Mouse (Mus musculus) ovary, postnatal 36 days (tissue): ENCODE results near the gene Wnk2.

ENCODE experiments used
- DNase-seq: peaks from one replicate; pipeline ENCODE4 v3.0.0; 2022; ENCODE audit warnings: low spot score, mixed read lengths

Wnk2 gene

DNA sequence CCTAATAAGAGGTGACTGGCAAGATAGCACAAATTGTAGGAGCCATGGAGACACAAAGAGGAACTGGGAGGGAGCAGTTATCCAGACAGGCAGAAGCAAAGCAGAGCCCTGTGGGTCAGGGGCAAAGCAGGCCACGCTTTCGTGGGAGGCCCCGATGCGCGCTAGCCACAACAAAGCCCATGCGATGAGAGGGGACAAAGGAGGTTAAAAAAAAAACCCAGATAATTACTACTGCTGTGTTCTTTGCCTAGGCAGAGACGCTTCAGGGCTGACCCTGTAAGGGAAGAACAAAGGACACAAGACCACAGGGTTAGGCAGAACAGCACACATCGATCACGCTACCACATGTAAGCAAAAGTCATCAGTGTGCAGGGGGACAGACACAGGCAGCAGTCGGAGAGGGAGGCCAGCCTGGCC lies 103.7 kb downstream of the Wnk2 start:
- DNase-seq = peak; percentile 24

DNA sequence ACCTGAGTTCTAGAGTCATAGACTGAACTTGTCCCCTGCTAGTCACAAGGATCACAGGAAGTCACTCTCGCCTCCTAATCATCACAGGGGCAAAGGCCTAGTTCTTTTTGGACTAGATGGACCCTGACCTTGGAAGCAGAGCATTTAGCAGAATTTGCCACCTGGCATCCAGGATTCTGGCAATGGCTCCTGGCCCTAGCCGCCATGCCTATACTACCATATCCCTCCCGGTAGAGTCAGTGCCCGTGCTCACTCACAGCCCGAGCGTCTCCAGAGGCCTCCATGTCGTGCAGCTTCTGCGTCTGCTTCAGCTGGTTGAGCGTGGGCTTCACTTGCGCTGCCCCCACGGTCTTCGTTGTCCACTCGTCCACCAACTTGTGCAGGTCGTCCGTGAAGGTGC lies 105.4 kb downstream of the Wnk2 start:
- no peak for DNase-seq

- DNase-seq = no peak
Observed at GRCm38 (mm10) chr13:49036928-49037574, 110.8 kb downstream of the Wnk2 start.

- no peak for DNase-seq
Observed at GRCm38 (mm10) chr13:49036436-49036835, 111.4 kb downstream of the Wnk2 start.

DNA sequence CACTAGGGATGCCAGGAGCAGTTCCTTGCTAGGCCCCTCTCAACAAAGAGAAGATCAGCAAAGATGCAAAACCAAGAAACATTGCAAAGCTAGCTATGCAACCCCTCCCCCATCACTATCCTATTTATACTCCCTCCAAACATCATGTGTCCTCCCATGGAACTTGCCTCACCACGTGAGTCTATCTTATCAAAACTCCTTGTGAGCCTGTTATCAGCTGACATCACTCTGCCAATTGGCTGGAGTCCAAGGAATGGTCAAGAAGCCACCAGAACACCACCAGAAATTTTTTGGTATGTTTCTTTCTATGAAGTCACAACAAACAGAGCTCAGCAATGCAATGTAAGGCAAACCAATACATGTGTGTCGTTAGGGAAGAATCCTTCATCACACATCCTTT lies 116.8 kb downstream of the Wnk2 start:
- DNase-seq = no peak

DNA sequence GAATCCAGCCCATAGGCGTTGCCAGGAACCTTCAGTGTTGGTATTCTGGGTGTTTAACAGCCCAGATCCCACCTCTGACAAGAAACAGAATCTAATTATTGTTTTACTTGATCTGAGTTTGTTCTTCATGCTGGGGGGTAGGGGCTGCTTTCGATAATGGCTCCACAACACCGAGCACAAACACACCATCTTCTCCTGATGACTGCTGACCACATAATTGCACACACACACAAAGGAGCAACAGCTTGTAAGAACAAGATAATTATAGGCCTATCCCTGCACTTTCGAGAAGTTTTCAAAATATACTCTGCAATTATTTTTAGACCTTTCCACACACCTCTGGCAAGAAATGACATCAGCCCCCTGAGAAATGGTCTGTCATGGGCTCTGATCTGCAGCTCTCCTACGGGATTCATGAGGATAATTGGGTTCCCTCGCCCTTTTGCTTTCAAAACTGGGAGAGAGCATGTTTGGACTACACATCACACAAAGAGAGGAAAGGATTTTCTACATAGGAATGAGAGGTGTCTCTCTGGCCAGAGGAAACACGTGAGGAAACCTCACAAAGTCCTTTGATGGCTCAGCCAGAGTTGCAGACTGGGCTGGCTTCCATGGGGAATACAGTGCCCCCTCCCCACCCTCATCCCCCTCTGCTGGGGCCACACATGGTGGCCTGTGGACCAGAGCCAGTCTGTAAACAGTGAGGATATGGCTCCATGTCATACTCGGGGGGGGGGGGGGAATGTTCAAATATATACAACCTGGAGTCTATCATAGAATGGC lies 118.9 kb downstream of the Wnk2 start:
- no peak for DNase-seq

- no peak for DNase-seq
Observed at GRCm38 (mm10) chr13:49027057-49027456, 120.8 kb downstream of the Wnk2 start.

GRCm38 (mm10) chr13:49025521-49025920 lies 122.3 kb downstream of the Wnk2 start:
- DNase-seq = no peak

DNA sequence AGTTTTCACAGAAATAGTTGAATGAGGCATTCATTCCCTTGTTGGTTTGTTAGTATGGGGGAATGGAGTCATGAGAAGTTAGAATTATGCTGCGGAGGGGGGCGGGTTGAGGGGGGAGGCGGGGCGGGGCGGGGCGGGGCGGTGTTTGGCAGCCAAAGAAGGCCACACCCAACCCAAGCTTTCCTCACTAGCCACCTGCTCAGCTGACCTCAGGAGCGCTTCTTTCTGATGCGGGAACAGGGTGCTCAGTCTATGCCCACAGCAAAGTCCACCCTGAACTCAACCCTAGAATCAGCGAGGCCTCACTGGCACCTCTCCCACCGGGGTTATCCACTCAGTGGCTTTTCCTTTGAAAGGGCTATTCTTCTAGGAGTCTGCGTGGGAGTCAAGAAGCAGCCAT lies 123.1 kb downstream of the Wnk2 start:
- DNase-seq = no peak

GRCm38 (mm10) chr13:49021693-49022092 lies 126.1 kb downstream of the Wnk2 start:
- DNase-seq = no peak

GRCm38 (mm10) chr13:49020152-49020551 lies 127.7 kb downstream of the Wnk2 start:
- no peak for DNase-seq

- DNase-seq = no peak
Observed at GRCm38 (mm10) chr13:49017375-49017774, 130.4 kb downstream of the Wnk2 start.

- DNase-seq = peak; percentile 42
Observed at GRCm38 (mm10) chr13:49016311-49016761, 131.5 kb downstream of the Wnk2 start.

- no peak for DNase-seq
Observed at GRCm38 (mm10) chr13:49015366-49016306, 132.2 kb downstream of the Wnk2 start.

GRCm38 (mm10) chr13:49013206-49013794 lies 134.5 kb downstream of the Wnk2 start:
- no peak for DNase-seq

- peak; percentile 62 for DNase-seq
Observed at GRCm38 (mm10) chr13:49001691-49002090, 146.1 kb downstream of the Wnk2 start.

- DNase-seq = no peak
Observed at GRCm38 (mm10) chr13:48998591-48998990, 149.2 kb downstream of the Wnk2 start.

DNA sequence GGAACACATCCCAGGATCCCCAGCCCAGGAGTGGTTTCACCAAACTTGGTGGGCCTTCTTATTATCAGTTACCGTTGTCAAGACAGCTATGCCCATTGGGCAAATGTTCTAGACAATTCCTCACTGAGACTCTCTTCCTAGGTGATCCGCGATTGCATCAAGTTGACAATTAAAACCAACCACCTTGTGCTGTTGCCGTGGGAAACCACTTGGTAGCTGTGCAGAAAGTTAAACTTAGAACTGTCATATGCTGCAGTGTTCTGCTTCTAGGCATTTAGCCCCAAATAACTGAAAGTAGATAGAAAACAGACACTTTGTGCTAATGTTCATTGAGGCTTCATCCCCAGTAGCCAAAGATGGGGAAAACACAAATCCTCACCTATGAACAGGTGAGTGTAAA lies 151.1 kb downstream of the Wnk2 start:
- DNase-seq = no peak

- DNase-seq = no peak
Observed at GRCm38 (mm10) chr13:48994903-48995302, 152.9 kb downstream of the Wnk2 start.

DNA sequence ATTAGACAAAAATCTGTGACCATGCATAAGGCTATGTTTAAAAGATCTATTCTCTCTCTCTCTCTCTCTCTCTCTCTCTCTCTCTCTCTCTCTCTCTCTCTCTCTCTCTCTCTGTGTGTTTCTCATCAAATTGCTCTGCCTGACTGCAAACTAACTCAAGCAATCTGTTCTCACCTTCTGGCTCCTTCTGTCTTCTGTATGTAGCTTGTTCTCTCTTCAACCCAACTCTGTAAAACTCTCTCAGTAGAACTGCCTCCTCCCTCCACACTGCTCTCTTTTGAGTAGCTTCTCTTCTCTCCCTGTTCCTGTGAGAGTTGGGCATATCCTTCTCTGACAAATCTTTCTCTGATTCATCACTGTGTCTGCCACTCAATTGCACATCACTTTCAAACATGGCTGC lies 154.9 kb downstream of the Wnk2 start:
- DNase-seq = no peak

DNA sequence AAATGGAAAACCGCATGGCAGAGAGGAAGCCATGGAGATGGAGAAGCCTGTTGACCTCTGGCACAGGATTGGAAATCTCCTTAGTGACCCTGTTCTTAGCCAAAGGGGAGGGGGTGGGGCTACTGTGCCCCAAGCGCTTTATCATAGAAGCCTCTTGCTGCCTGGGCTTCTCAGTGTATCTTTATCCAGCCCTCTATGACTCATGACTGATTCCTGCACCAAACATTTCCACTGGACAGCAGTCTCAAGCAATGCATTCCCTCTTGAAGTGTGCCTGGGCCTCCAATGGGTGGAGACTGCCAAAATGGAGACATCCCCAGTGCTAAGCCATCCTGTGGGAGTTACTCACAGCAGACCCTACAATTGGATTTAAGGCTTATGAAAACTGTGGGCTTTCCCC lies 157.7 kb downstream of the Wnk2 start:
- DNase-seq = no peak
